Mouse (Mus musculus) fat pad, adult 2 months (tissue): ENCODE data around the gene Scfd2.

Experiments
- DNase-seq: peaks from one replicate; pipeline ENCODE4 v3.0.0-alpha.2; 2011; ENCODE audit warnings: low read depth, low spot score; ENCODE audit errors: extremely low read depth

Scfd2 gene

GRCm38 (mm10) chr5:74188076-74188475 is 343.5 kb downstream of the Scfd2 start:
- no peak for DNase-seq

DNA sequence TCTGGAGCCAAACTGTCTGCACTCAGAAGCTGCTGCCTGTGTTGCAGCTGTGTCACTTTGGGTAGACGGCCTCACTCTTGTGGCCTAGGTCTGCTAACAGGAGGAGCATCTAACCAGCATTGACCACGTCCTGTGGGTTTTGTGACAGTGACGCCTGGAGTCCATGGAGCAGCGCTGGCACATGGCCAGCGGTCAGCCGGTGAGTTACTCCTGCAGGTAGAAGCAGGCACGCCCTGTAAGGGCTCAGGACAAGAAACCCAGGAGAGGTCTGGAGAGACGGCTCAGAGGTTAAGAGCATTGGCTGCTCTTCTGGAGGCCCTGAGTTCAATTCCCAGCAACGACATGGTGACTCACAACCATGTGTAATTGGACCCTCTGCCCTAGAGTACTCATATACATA is 347.0 kb downstream of the Scfd2 start:
- no peak for DNase-seq

- no peak for DNase-seq
Measured at GRCm38 (mm10) chr5:74183118-74183517, 348.4 kb downstream of the Scfd2 start.

GRCm38 (mm10) chr5:74180216-74180615 is 351.3 kb downstream of the Scfd2 start:
- DNase-seq = no peak

DNA sequence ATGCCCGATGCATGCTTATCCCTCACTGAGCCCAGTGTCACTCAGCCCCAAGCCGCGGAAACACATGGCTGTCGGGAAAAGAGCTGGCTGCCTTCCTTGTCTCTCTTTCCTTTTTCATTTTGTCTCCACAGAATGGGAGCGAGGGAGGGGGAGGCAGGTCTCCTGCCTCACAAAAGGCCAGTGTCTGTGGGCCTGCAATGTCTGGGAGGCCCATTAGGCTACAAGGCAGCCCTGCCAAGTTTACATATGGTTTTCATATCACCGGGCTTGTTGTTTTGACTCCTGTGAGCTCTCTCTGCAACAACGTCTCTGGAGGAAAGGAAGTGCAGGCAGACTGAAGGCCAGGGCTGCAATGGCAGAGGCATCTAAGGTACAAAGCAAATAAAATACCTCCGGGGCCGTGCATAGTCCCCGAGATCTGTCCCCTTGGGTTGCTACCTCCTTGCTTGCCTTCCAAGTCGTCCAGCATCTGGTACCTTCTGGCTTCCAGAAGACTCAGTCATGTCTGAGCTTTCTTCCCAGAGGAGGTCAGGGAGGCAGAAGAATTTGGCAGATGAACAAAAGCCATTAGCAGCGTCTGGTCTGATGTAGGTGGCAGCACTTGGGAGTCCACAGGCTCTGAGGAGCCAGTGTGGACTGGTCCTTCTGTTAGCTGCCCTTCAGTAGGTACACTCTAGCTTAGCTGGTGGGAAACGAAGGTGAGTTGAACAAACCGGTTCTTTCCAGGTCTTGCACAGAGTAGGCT is 355.9 kb downstream of the Scfd2 start:
- no peak for DNase-seq

DNA sequence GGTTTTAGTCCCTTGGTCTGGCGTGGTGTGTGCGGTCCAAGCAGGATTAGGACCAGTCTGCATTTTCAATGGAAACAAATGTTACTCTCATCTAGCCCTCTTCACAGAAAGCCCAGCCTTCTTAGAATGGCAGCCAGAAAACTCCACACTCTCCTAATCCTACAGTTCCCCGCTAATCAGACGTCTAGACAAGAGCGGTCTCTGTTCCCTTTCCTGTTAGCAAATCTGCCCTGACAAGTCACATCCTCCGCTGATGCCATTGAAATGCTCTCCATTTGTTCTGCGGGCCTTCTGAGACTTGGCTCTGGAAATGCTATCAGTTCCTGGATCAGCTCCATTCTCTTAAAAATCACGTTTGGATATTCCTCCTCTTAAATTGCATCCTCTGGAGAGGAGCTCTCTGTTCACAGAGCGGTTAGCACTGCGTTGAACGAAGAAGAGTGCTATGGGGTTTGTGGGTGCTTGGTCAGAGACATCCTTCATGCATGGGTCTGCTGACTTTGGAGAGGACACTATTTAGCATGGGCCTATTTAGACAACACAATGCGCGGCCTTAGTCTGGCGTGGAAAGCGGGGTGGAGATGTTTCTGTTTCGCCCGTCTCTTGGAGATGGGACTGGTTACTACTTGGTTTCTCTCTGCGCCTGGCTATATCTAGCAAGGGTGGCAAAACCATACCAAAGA is 358.3 kb downstream of the Scfd2 start:
- no peak for DNase-seq

DNA sequence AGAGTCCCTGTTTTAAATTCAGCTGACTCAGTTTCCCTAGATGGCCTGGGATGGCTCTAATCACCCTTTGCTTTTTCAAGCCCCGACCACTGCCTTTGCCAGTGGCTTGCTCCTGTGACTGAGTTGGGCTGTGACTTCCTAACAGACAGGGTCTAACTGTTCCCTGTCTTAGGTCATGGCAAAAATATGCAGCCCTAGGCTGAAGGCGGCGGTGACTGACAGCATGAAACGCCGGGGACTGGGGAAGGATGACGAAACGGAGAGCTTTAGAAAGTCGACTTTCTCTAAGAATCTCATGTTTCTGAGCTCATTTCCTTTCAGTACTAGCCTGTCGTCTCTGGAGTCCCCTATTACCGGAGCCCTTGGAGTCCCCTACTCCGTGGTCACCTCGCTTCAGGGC is 359.4 kb downstream of the Scfd2 start:
- DNase-seq = no peak

GRCm38 (mm10) chr5:74171768-74172167 is 359.8 kb downstream of the Scfd2 start:
- no peak for DNase-seq

- no peak for DNase-seq
Measured at GRCm38 (mm10) chr5:74168085-74168484, 363.5 kb downstream of the Scfd2 start.

- no peak for DNase-seq
Measured at GRCm38 (mm10) chr5:74166642-74167041, 364.9 kb downstream of the Scfd2 start.

DNA sequence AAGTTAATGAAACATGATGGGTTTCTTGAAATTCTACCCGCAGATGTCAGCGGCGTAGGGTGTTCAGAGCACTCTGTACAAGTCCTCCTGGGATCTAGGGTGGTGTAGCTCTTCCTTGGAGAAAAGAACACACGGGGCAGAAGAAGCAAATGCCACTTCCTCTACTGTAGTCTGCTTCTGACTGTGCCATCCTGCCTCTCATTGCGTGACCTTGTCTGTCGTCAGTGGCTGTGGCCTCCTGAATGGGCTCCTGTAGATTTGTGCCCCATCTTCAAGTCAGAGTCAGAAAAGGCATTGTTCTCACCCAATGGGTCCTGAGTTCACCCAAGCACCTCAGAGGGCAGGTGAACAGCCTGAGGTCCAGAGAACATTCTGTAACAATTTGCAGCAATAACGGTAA is 367.0 kb downstream of the Scfd2 start:
- DNase-seq = no peak

DNA sequence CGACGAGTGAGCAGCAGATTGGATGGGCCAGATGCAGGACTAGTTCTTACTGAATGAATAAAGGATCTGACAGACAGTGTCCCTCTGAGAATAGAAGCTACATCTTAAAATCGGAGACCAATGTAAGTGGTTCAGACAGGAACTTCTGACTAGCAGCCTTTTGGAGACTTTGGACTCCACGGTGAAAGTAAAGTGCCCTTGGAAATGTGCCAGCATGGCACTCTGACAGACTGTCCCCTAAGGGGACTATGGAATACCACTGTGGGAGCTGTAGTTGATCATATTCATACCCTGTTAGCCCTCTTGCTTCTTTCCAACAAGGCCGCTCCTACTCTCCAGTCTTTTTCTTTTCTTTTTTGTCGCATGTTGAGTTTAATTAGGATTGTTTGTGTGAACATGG is 368.4 kb downstream of the Scfd2 start:
- DNase-seq = no peak

- DNase-seq = no peak
Measured at GRCm38 (mm10) chr5:74162013-74162412, 369.5 kb downstream of the Scfd2 start.

- DNase-seq = no peak
Measured at GRCm38 (mm10) chr5:74161297-74161926, 370.1 kb downstream of the Scfd2 start.

DNA sequence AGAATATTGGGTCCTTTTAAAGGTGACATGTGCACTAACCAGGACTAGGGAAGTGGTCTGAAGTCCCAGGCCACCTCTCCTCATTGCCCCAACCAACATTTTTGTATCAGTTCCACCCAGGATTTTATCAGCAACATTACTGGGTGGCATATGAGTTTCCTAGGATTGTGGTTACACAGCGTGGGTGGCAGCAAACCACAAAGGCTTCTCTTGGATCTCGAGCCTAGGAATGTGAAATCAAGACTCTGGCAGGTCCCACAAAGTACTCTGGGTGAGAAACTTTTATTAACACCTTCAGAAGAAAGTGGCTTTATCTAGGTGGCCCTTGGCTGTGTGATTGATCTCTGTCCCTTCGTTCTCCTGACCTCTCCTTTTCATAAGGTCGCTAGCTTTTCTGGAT is 371.2 kb downstream of the Scfd2 start:
- no peak for DNase-seq

GRCm38 (mm10) chr5:74159906-74160305 is 371.7 kb downstream of the Scfd2 start:
- no peak for DNase-seq

- no peak for DNase-seq
Measured at GRCm38 (mm10) chr5:74158929-74159632, 372.5 kb downstream of the Scfd2 start.

- no peak for DNase-seq
Measured at GRCm38 (mm10) chr5:74155860-74156351, 375.7 kb downstream of the Scfd2 start.
